12 mouse cellular contexts compared by ENCODE assay signal in genomic region chr7:134800079-134800478, GRCm38 (mm10).
DNase-seq lines count a peak whose midpoint lies in the region; ATAC-seq and TF ChIP-seq lines count a peak whose summit lies in the region.
"Had no signal": no experiment of that assay in that cellular context is flagged by ENCODE, and none has a peak within 500 bp of the region (broad histone marks: within the 10 kb centered on the region; RNA-seq: fewer than 3 reads in every experiment).

No protein-coding gene starts in this region.

- 54% methylated on average over 4 of the region's 4 CpGs for WGBS in lung, postnatal 0 days

- H3K4me2 ChIP-seq in lung, postnatal 0 days (replicated peaks; ENCODE audit: low read depth, low read length), result no peak overlapping the region
- H3K4me2 ChIP-seq: embryonic facial prominence, embryonic 12.5 days; heart, embryonic 12.5 days; limb, embryonic 12.5 days had no signal

- peaks cover 6% of the 10 kb centered on the region for H3K36me3 ChIP-seq in lung, postnatal 0 days (ENCODE audit: insufficient read depth, low read length)

- H3K27me3 ChIP-seq in lung, postnatal 0 days (replicated peaks; ENCODE audit: insufficient read depth, low read length), result no peaks in the 10 kb centered on the region
- H3K27me3 ChIP-seq: embryonic facial prominence, embryonic 12.5 days; heart, embryonic 12.5 days; limb, embryonic 12.5 days had no signal

- DNase-seq in lung, postnatal 10 days, result peak; percentile 5
- DNase-seq in lung, postnatal 0 days (ENCODE audit: low spot score), result no peak
- DNase-seq in adrenal gland, adult (ENCODE audit: inconsistent age in 2 of 2, low spot score in 1 of 2), result peak; percentile 85 to 94
- DNase-seq in brain, embryonic 14.5 days (ENCODE audit: low read depth), result peak; percentile 77
- DNase-seq in left cerebral cortex, postnatal 14 days (ENCODE audit: low spot score in 2 of 2), result peak; percentile 22 to 25
- no peak for DNase-seq in kidney, postnatal 36 days

- no peak for TF ChIP-seq CTCF in lung, postnatal 0 days (IDR thresholded peaks at IDR 0.05)
- no peak for TF ChIP-seq CTCF in brain, embryonic 14.5 days (IDR thresholded peaks at IDR 0.05; ENCODE audit: borderline replicate concordance, extremely low read depth, insufficient read depth, insufficient read length)

- no peak overlapping the region for H3K9ac ChIP-seq in lung, postnatal 0 days (replicated peaks; ENCODE audit: low read depth)
- H3K9ac ChIP-seq: embryonic facial prominence, embryonic 12.5 days; heart, embryonic 12.5 days; limb, embryonic 12.5 days had no signal

- no peak overlapping the region for H3K27ac ChIP-seq in lung, postnatal 0 days (ENCODE audit: low read length)
- H3K27ac ChIP-seq: embryonic facial prominence, embryonic 12.5 days; limb, embryonic 12.5 days; macrophage had no signal

- no peaks in the 10 kb centered on the region for H3K9me3 ChIP-seq in lung, postnatal 0 days (ENCODE audit: low read length)
- H3K9me3 ChIP-seq: embryonic facial prominence, embryonic 12.5 days; heart, embryonic 12.5 days; limb, embryonic 12.5 days had no signal

- no peaks in the 10 kb centered on the region for H3K4me1 ChIP-seq in lung, postnatal 0 days (ENCODE audit: insufficient read depth, low read depth, low read length)
- H3K4me1 ChIP-seq: embryonic facial prominence, embryonic 12.5 days; heart, embryonic 12.5 days had no signal

- no peak for ATAC-seq in lung, postnatal 0 days
- ATAC-seq in granulocyte monocyte progenitor cell, adult 5-6 weeks (replicated peaks; ENCODE audit: poor library complexity, severe bottlenecking), result no peak
- ATAC-seq: inflammation-experienced regulatory T-cells, adult 6 months had no signal

- H3K4me3 ChIP-seq in lung, postnatal 0 days (ENCODE audit: low read depth, low read length), result no peak overlapping the region
- H3K4me3 ChIP-seq: embryonic facial prominence, embryonic 12.5 days; heart, embryonic 12.5 days; limb, embryonic 12.5 days had no signal

- intact Hi-C loops in left cerebral cortex, postnatal 14 days (cut with DNase I), result no loop called here

- TF ChIP-seq POLR2A in brain, embryonic 14.5 days (IDR thresholded peaks at IDR 0.05; ENCODE audit: borderline replicate concordance, extremely low read depth, insufficient read depth, insufficient read length, poor library complexity, severe bottlenecking), result no peak

- no peak for TF ChIP-seq EP300 in lung, postnatal 0 days (IDR thresholded peaks at IDR 0.05)

Comparison
In these comparisons a context has a peak if more than half of its experiments do, and no peak if none do; other contexts are left out.
1. DNase-seq: peak in lung, postnatal 10 days (single experiment), adrenal gland, adult (2 of 2), brain, embryonic 14.5 days (single experiment) and left cerebral cortex, postnatal 14 days (2 of 2); none in lung, postnatal 0 days (single experiment) and kidney, postnatal 36 days (0 of 2).